Mouse (Mus musculus): Measurements from ENCODE around the gene Ppp5c.
"Not testable (repeated sequence)": the region's sequence is repeated elsewhere in the genome, so short reads cannot be mapped to it uniquely, and the experiment has no call there.

The Ppp5c gene

DNA sequence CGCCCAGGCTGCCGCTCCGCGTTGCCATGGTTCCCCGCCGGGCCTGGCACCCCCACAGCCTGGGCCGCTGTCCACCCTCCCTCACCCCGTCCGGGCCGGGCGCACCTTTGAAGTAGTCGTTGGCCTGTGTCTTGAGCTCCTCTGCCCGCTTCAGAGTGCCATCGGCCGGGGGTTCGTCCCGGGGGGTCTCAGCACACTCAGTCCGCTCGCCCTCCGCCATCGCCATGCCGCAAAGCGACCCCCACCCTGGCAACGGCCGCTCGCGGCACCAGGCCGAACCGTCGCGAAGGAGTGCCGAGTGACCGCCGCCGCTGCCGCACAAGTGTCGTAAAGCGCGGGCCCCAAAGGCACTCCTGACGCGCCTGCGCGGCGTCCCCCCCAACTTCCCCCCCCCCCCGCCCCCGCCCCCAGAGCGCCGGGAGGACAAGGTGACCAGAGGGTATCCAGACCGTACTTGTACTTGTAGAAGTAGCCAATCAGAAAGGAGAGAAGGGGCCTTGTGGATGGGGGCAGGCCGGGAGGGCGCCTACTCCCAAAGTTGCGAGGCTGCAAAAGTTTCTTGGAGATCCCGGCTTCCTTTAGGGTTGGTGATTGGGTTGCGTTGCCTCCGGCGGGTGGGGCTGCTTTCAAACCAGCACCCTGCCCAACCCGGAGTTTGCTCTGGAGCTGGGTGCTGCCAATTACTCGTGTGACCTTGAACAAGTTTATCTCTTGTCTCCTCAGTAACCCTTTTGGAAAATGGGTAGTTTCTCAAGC is at the start of gene Ppp5c:
Gene Ppp5c, minus strand, starts transcription at position 337 of the 756 bp plus-strand sequence.
- ATAC-seq (ENCODE audit: low TSS enrichment) = peak; percentile 55

DNA sequence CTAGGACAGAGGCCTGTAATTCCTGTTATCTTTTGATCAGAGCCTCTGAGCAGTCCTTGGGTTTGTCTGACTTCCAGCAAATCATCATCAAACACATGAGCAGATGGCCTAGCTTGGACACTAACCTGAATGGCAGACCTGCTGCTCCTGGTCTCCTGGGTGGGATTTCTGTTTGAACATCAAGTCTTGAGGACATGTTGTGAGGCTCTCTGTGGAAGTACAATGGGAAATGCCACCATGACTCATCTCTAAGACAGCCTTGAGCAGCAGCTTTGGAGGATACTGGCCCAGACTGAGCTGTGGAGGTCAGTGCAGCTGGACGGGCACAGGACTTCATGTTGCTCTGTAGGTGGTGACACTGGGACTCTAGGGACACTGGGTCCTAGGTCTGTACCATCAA is 48.8 kb upstream of the Ppp5c start:
- ATAC-seq (ENCODE audit: low TSS enrichment) = no peak

DNA sequence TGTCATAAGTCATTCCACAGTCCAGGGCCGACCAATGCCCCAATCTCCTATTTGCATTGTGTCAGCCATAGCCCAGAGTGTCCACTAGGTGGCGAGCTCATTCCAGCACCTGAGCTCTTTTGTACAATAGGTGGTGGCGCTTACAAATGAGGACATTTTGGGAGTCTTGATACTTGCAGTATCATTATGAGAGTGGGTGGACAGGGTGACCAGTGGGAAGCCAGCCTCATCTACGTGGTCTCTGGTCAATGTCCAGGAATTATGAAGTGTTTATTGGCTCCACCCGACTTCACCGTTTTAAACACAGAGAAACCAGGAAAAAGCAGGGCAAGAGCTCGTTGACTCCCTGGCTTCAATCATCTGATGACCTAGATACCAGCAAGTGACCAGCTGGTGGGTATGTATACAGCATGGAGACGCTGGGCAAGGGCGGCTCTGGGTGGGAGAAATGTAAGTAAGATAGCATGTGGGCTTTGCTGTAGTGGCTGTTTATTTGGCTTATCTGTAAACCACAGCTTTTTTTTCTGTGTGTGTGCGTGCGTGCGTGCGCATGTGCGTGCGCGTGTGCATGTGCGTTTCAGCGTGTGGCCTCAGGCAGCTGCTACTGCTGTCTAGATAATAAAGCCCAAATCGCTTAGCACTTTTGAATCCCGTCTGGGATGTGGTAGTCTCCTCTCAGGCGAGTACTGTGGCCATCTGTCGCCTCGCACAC is 46.3 kb upstream of the Ppp5c start, which contains the start of gene Psg16:
Gene Psg16, plus strand, starts transcription at position 137 of the 712 bp plus-strand sequence.
- peak; percentile 88 for ATAC-seq (ENCODE audit: low TSS enrichment)

DNA sequence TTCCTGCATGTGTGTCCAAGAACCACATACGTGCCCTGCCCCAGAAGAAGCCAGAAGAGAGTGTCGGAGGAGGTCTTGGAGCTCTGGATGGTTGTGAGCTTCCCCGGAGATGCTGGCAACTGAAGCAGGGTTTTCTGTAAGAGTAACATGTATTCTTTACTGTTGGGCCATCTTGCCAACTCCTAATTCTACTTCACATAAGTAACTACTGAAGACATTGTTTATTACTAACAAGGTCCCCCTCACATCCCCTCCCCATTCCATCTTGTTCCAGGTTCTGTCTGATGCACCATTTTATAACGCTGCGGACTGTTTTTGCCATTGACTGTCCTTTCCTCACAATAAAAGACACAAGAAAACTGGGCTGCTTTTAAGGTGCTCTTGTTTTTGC is 45.8 kb upstream of the Ppp5c start:
- ATAC-seq (ENCODE audit: low TSS enrichment) = no peak

DNA sequence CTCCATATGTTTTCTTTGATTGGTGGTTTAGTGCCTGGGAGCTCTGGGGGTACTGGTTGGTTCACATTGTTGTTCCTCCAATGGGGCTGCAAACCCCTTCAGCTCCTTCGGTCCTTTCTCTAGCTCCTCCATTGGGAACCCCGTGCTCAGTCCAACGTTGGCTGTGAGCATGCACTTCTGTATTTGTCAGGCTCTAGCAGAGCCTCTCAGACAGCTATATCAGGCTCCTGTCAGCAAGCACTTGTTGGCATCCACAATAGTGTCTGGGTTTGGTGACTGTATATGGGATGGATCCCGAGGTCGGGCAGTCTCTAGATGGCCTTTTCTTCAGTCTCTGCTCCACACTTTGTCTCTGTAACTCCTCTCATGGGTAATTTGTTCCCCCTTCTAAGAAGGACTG is 39.9 kb upstream of the Ppp5c start:
- ATAC-seq (ENCODE audit: low TSS enrichment) = not testable (repeated sequence)

DNA sequence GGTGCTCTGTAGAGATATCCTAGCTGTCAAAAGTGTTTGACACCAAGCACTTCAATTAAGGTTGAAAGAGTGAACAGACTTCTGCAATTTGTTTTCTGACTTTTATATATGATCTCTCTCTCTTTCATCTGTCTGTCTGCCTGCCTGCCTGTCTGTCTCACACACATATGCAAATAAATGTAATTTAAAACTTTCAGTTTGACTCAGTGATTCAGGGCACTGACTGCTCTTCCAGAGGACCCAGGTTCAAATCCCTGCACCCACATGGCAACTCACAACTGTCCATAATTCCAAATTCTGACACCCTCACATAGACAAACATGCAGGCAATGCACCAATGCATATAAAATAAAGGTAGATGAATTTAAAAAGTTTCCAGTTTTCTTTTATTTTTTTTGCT is 39.3 kb upstream of the Ppp5c start:
- no peak for ATAC-seq (ENCODE audit: low TSS enrichment)

DNA sequence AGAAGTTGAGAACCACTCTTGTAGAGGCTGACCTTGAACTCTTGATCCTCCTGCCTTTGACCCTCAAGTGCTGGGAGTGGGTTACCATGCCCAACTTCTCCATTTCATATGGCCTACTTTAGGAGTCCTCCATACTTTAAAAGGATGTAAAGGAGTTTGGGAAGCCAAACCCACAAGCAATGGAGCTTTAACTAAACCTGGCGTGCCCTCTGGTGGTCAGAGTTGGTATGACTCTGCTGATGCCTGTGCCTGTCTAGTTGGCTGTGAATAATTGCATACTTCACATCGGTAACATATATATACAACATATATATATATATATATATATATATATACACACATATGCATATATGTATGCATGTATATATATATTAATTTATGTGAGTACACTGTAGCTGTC is 38.7 kb upstream of the Ppp5c start:
- peak; percentile 50; the same call in 1 of the 2 replicates for ATAC-seq (ENCODE audit: low TSS enrichment)

DNA sequence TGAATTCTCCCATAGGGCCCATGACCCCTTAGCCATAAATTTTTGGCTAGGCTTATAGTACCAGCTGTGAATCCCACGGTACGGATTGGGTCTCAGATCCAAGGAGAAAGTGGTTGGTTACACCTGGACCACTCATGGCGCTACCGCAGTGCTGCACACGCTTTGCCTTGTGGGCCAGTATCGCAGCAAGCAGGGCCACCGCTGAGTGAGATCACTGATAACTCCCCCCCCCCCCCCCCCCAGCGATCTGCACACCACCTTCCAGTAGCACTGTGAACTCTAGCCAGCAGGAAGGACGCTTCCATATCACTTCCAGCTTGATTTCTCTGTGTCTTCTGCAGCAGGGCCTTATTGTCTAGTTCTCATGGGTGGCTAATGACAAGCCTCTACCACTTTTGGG is 37.9 kb upstream of the Ppp5c start:
- ATAC-seq (ENCODE audit: low TSS enrichment) = no peak

DNA sequence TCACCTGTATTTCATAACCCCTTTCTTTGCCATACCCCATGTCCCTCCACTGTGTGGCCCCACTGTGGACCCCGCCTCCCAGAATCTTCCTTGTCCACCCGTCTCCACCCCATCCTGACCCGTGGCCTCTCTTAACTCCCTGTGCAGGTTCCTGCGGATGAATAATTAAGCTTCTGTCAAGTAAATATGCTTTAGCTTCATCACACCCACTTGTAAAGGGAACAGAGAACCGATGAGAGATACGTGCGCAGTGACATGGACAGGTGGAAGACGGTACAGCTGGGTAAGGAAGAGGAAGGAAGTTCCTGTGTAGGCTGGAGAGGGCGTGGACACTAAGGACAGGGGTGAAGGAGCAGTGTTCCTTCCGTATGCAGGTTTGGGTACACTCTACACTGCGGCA is 35.1 kb upstream of the Ppp5c start:
- no peak for ATAC-seq (ENCODE audit: low TSS enrichment)

DNA sequence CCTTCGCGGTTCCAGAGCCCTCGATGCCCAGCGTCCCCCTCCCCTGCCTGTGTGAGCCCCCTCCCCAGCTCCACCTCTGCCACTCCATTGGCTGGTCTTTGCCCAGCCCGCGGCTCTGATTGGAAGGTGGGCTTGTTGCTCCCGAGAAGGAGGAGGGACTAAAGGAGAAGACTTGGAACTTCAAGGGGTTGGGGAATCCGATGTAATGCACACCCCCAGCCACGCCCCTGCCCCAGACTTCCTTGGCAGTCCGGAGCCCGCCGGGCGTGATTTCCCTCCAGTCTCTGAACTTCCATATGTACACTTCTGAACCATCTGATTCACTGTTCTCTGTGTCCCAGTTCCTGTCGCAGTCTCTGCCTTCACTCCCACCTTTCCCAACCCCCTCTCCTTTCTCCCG is 34.7 kb upstream of the Ppp5c start, which contains the start of gene Hif3a:
Gene Hif3a, minus strand, starts transcription at position 39 of the 400 bp plus-strand sequence.
- ATAC-seq (ENCODE audit: low TSS enrichment) = 0 out of 2 replicates have a peak, but pooled peaks have one; percentile 10

DNA sequence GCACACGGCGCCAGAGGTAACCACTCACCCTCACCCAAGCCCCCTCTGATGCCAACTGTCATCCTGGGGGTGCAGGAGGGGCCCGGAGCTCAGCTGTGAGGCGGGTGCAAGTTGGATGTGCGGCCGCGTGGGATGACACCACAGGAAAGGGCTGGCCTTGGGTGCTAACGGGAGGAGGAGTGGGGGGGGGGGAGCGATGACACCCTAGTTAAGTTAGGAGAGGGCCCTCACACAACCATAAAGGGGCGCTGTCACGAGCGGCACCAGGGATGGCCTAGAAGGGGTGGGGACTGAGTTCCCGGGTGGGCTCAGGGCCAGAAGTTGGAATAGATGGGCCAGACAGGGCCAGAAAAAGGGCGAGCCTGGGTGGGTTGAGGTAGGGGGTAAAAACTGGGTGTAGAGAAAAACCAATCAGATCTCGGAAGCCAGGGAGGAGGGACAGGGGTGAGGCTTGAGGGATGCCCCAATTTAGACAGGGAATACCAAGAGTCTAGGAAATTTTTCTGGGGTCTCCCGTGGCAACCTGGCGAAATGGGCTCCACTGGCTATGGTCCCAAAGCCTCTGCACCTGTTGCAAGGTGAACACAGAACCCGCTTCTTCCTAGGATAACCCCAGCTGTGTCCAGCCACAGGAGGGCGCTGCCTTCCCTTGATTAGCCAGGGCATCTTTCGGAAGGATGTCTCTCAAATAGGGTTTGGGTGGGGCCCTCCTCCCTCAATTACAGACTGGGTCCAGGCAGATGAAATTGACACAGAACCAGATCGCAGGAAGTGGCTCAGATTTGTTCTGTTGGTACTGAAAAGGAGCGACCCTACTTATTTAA is 33.3 kb upstream of the Ppp5c start:
- ATAC-seq (ENCODE audit: low TSS enrichment) = peak; percentile 28

DNA sequence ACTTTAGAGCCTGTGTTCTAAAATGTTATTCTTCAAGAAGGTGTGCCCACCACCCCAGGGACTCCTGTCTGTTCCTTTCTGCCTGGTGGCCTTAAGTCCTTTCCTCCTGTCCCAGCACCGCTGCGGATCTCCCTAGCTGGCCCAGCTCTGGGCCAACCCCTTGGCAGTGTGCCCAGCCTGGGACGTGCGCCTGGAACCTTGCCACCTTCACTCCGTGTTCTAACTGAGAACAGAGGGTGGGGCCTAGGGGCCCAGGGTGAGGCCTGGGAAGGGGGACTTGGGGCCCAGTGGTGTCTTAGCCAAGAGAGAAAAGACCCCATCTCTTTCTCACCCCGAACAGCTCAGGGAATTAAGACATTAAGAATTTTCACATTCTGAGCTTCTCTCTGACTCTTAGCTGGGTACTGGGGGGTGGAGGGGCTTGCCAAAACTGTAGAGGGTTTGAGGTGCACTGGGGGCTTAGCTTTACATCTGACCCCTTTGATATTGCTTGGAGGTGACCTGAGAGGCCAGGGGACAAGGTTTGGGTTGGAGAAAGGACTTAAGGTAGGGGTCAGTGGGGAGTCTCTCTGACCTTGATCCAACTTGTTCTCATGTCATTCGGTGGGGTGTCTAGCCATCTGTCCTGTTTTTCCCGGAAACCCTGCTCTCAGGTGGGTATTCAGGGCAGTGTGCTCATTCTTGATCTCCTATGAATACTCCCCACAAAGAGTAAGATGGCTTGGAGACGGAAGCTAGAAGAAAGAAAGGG is 32.5 kb upstream of the Ppp5c start:
- ATAC-seq (ENCODE audit: low TSS enrichment) = peak; percentile 33

DNA sequence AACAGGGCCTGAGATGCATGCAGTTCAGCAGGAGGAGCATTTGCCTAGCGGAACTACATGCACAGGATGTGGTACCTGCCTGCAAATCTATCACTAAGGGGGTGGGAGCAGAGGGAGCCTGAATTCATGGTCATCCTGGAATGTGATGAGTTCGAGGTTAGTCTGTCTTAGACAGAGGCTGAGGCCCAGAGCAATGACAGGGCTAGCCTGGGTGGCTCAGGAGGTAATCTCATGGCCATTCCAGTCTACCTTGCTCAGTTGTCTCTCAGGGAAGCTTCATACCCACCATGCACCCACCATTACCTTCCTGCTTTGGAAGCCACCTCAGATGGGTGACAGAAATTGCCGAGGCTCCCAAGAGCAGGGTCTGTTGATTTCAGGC is 31.7 kb upstream of the Ppp5c start:
- no peak for ATAC-seq (ENCODE audit: low TSS enrichment)

DNA sequence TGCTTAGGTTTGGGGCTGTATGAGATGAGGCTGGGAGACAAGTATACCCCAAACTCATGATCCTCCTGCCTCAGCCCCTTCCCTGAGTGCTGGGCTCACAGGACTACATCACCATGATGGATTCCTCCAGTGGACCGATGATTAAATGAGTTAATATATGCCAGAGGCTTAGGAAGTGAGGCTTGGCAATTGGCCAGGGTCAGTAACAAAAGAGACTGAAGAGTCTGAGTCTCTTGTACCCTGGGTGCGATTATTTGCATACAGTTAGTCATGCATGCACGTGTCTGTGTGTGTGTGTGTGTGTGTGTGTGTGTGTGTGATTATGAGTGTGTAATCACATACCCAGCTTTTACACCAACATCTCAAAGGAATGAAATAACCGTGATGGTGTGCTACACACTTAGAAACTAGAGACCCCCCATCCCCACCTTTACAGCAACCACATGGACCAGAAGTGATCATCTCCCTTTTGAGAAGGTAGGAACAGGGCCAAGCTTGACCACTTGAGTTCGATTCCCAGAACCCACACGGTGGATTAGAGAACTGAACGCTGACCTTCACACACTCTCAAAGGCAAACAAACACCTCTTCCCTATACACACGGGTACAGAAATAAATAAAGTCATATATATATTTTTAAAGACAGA is 31.2 kb upstream of the Ppp5c start:
- no peak for ATAC-seq (ENCODE audit: low TSS enrichment)

DNA sequence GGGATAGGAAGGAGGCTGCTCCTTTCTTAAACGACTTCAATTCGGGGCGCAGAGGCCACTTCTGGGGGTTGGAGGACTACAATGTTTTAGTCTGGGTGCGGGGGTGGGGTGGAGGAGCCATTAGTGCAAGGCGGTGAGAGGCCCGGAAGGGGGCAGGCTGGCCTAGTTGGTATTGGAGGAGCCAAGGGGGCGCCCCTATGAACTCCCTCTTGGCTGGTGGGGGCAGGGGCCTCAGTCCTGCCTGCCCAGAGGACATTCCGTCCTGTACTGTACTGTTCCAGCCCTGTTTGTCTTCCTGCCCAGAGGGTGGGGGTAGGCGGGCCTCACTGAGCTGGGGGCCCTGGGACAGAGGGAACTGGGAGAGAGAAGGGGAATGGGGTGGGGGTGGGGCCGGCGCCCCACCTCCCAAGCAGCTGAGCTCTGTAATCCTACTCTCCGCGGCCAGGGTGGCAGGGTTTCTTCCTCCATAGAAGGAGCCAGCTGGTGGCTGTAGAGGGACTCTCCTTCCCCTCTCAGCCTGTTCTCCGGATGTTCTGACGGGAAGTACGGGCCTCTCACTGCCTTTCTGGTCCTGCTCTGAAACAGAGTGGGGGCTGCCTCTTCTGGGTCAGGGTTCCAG is 30.5 kb upstream of the Ppp5c start:
- peak; percentile 29 for ATAC-seq (ENCODE audit: low TSS enrichment)

DNA sequence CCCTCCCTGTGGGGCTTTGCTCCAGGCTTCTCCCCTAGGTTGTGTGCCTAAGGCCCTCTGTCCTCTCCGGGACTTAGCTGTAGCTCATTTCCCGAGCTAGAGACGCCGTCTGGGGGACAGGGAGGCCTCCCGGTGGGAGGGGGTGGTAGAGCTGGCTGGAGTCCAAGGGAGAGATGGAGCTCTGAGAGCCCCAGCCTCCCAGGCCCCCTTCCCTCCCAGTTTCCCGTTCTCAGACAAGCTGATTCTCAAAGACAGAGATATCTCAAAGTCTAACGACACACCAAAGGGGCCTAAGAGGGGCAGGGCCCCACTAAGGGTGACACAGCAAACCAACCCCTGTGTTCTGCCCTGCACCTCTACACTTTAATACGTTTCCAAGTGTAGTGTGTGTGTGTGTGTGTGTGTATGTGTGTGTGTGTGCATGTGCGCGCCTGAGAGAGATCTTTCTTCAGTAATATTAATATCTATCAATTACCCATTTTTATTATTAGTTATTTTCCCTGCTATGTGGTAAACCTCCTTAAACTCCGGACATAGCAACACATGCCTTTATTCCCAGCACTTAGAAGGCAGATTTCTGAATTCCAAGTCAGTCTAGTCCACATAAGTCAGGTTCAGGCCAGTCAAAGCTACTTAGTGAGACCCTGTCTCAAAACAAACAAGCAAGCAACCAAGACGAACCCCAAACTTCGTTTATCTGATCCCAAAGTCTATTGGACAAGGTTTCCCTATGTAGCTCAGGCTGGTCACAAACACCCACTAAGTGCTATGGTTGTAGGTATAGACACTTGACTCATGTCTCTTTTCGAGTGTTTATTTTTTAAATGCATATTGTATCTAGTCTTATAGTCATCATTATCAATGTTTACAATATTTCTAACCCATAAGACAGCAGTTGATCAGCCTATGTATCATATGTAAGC is 29.1 kb upstream of the Ppp5c start:
- no peak for ATAC-seq (ENCODE audit: low TSS enrichment)

DNA sequence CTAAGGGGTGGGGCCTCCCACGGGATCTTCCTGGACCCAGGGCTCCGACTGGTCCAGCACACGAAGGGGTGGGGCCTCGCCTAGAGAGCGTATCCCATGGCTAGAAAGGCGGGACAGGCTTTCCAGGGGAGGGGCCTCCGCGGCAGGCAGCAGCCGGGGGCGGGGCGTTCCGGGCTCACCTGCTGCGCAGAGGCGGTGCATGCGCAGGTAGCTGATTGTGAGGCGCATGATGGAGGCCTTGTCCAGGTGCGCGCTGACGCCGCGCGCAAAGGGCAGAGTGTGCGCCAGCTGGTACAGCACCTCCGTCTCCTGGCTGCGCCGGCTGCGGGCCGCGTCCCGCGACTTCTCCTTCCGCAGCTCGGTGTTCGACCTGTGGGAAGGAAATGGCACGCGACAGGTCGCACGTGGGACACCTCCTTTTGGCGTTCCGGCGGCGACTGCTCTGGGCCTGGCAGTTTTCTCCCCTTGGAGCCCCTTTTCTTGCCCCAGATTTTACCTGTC is 28.4 kb upstream of the Ppp5c start:
- peak; percentile 84 for ATAC-seq (ENCODE audit: low TSS enrichment)

DNA sequence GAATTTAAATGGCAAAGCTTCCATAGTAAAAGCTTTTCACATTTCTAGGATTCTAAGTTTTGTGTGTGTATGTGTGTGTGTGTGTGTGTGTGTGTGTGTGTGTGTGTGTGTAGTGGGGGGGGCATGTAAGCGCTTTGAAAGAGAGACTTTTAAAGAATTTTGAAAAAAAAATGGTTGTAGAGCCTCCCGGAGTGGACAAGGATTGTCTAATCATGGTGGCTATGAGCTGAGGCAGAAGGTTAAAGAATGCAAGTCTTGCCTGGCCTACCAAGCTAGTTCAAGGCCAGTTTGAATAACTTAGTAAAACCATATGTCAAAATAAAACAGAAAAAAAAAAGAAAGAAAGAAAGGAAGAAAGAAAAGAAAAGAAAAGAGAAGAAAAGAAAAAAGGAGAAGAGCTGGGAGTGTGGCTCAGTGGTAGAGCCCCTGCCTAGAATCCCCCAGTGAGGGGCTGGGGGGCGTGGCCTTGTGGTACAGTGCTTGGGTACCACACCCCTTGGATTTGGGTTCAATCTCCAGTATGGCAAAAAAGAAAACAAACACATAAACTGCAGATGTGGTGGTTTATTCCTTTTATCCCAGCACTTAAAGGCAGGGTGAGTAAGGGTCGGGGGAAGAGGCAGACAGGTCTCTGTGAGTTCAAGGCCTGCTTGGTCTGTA is 27.7 kb upstream of the Ppp5c start:
- ATAC-seq (ENCODE audit: low TSS enrichment) = no peak
